Mouse (Mus musculus): ENCODE data around the gene Amer3. TPM values are rescaled to one million over a fixed set of nuclear protein-coding genes. Genes with fewer than 3 reads are reported as not detected.

The Amer3 gene
- polyA plus RNA-seq, 1 experiment from 2014 or later, result 0.21 TPM

GRCm38 (mm10) chr1:34547074-34547473, 32.4 kb upstream of the Amer3 start:
- TF ChIP-seq CTCF (IDR thresholded peaks at IDR 0.05; ENCODE audit: low read depth) (no peak), EP300 (optimal IDR thresholded peaks at IDR 0.05) (no peak)
- Histone ChIP-seq H3K4me1 (replicated peaks; ENCODE audit: control insufficient read depth, insufficient read depth) (no peaks in the 10 kb centered on the region), H3K27me3 (ENCODE audit: control insufficient read depth, insufficient read depth, low read length) (no peaks in the 10 kb centered on the region), H3K4me2 (replicated peaks; ENCODE audit: low read depth) (no peak overlapping the region), H3K4me3 (ENCODE audit: low read depth, low read length) (no peak overlapping the region), H3K36me3 (ENCODE audit: control insufficient read depth, insufficient read depth, low read length) (no peaks in the 10 kb centered on the region), H3K9ac (ENCODE audit: low read length) (no peak overlapping the region), H3K27ac (replicated peaks) (no peak overlapping the region), H3K9me3 (ENCODE audit: control insufficient read depth, low read length) (no peaks in the 10 kb centered on the region)
- DNase-seq (ENCODE audit: low spot score) (no peak), ATAC-seq (ENCODE audit: low FRiP score, low TSS enrichment) (no peak)
- WGBS, result 70% methylated on average over 1 of the region's 1 CpGs

- TF ChIP-seq EP300 (optimal IDR thresholded peaks at IDR 0.05) (no peak), CTCF (IDR thresholded peaks at IDR 0.05; ENCODE audit: low read depth) (no peak)
- Histone ChIP-seq H3K9me3 (ENCODE audit: control insufficient read depth, low read length) (no peaks in the 10 kb centered on the region), H3K4me3 (ENCODE audit: low read depth, low read length) (no peak overlapping the region), H3K27ac (replicated peaks) (no peak overlapping the region), H3K4me2 (replicated peaks; ENCODE audit: low read depth) (no peak overlapping the region), H3K27me3 (ENCODE audit: control insufficient read depth, insufficient read depth, low read length) (no peaks in the 10 kb centered on the region), H3K9ac (ENCODE audit: low read length) (no peak overlapping the region), H3K36me3 (ENCODE audit: control insufficient read depth, insufficient read depth, low read length) (no peaks in the 10 kb centered on the region), H3K4me1 (replicated peaks; ENCODE audit: control insufficient read depth, insufficient read depth) (no peaks in the 10 kb centered on the region)
- ATAC-seq (ENCODE audit: low FRiP score, low TSS enrichment) (no peak), DNase-seq (ENCODE audit: low spot score) (no peak)
- WGBS, result 96% methylated on average over 1 of the region's 1 CpGs
Measured at GRCm38 (mm10) chr1:34553690-34554089, 25.8 kb upstream of the Amer3 start.

- DNase-seq (ENCODE audit: low spot score) (no peak), ATAC-seq (ENCODE audit: low FRiP score, low TSS enrichment) (no peak)
- WGBS, result 85% methylated on average over 7 of the region's 7 CpGs
- H3K36me3 ChIP-seq (ENCODE audit: control insufficient read depth, insufficient read depth, low read length), result no peaks in the 10 kb centered on the region
- no peaks in the 10 kb centered on the region for H3K4me1 ChIP-seq (replicated peaks; ENCODE audit: control insufficient read depth, insufficient read depth)
- no peak overlapping the region for H3K4me3 ChIP-seq (ENCODE audit: low read depth, low read length)
- no peak for TF ChIP-seq CTCF (IDR thresholded peaks at IDR 0.05; ENCODE audit: low read depth)
- no peak for TF ChIP-seq EP300 (optimal IDR thresholded peaks at IDR 0.05)
- no peak overlapping the region for H3K9ac ChIP-seq (ENCODE audit: low read length)
- no peak overlapping the region for H3K4me2 ChIP-seq (replicated peaks; ENCODE audit: low read depth)
- H3K27me3 ChIP-seq (ENCODE audit: control insufficient read depth, insufficient read depth, low read length), result no peaks in the 10 kb centered on the region
- no peaks in the 10 kb centered on the region for H3K9me3 ChIP-seq (ENCODE audit: control insufficient read depth, low read length)
- H3K27ac ChIP-seq (replicated peaks), result no peak overlapping the region
Measured at GRCm38 (mm10) chr1:34554275-34554674, 25.2 kb upstream of the Amer3 start.

- Histone ChIP-seq H3K27me3 (ENCODE audit: control insufficient read depth, insufficient read depth, low read length) (no peaks in the 10 kb centered on the region), H3K27ac (replicated peaks) (no peak within 1 kb of the TSS), H3K9ac (ENCODE audit: low read length) (no peak within 1 kb of the TSS), H3K4me2 (replicated peaks; ENCODE audit: low read depth) (no peak within 1 kb of the TSS), H3K9me3 (ENCODE audit: control insufficient read depth, low read length) (no peaks in the 10 kb centered on the region), H3K4me1 (replicated peaks; ENCODE audit: control insufficient read depth, insufficient read depth) (no peaks in the 10 kb centered on the region), H3K4me3 (ENCODE audit: low read depth, low read length) (no peak within 1 kb of the TSS), H3K36me3 (ENCODE audit: control insufficient read depth, insufficient read depth, low read length) (no peaks in the 10 kb centered on the region)
- WGBS, result 85% methylated on average over 15 of the region's 15 CpGs
- ATAC-seq (ENCODE audit: low FRiP score, low TSS enrichment), result no peak
- no peak for DNase-seq (ENCODE audit: low spot score)
- TF ChIP-seq CTCF (IDR thresholded peaks at IDR 0.05; ENCODE audit: low read depth) (no peak), EP300 (optimal IDR thresholded peaks at IDR 0.05) (no peak)
Measured at GRCm38 (mm10) chr1:34560843-34561242, 18.6 kb upstream of the Amer3 start, which contains the start of gene Prss40. TSS of gene Prss40 (minus strand) at chr1:34560943.

GRCm38 (mm10) chr1:34564383-34565045, 14.9 kb upstream of the Amer3 start:
- ATAC-seq (ENCODE audit: low FRiP score, low TSS enrichment), result no peak
- Histone ChIP-seq H3K4me2 (replicated peaks; ENCODE audit: low read depth) (no peak overlapping the region), H3K9me3 (ENCODE audit: control insufficient read depth, low read length) (no peaks in the 10 kb centered on the region), H3K27me3 (ENCODE audit: control insufficient read depth, insufficient read depth, low read length) (no peaks in the 10 kb centered on the region), H3K4me1 (replicated peaks; ENCODE audit: control insufficient read depth, insufficient read depth) (no peaks in the 10 kb centered on the region), H3K27ac (replicated peaks) (no peak overlapping the region), H3K9ac (ENCODE audit: low read length) (no peak overlapping the region), H3K4me3 (ENCODE audit: low read depth, low read length) (no peak overlapping the region), H3K36me3 (ENCODE audit: control insufficient read depth, insufficient read depth, low read length) (no peaks in the 10 kb centered on the region)
- 73% methylated on average over 8 of the region's 8 CpGs for WGBS
- no peak for DNase-seq (ENCODE audit: low spot score)
- TF ChIP-seq EP300 (optimal IDR thresholded peaks at IDR 0.05) (no peak), CTCF (IDR thresholded peaks at IDR 0.05; ENCODE audit: low read depth) (no peak)

GRCm38 (mm10) chr1:34568120-34568519, 11.3 kb upstream of the Amer3 start:
- Histone ChIP-seq H3K9me3 (ENCODE audit: control insufficient read depth, low read length) (no peaks in the 10 kb centered on the region), H3K27me3 (ENCODE audit: control insufficient read depth, insufficient read depth, low read length) (no peaks in the 10 kb centered on the region), H3K27ac (replicated peaks) (no peak overlapping the region), H3K4me2 (replicated peaks; ENCODE audit: low read depth) (no peak overlapping the region), H3K4me1 (replicated peaks; ENCODE audit: control insufficient read depth, insufficient read depth) (no peaks in the 10 kb centered on the region), H3K9ac (ENCODE audit: low read length) (no peak overlapping the region), H3K36me3 (ENCODE audit: control insufficient read depth, insufficient read depth, low read length) (no peaks in the 10 kb centered on the region), H3K4me3 (ENCODE audit: low read depth, low read length) (no peak overlapping the region)
- TF ChIP-seq EP300 (optimal IDR thresholded peaks at IDR 0.05) (no peak), CTCF (IDR thresholded peaks at IDR 0.05; ENCODE audit: low read depth) (no peak)
- DNase-seq (ENCODE audit: low spot score) (no peak), ATAC-seq (ENCODE audit: low FRiP score, low TSS enrichment) (no peak)
- 98% methylated on average over 2 of the region's 2 CpGs for WGBS
